Mouse (Mus musculus) gastrocnemius, adult 8-10 months (tissue): ENCODE results near the gene Bmp8b. TPM values are rescaled to one million over a fixed set of nuclear protein-coding genes. Genes with fewer than 3 reads are reported as not detected.
"Not testable (repeated sequence)": the region's sequence is repeated elsewhere in the genome, so short reads cannot be mapped to it uniquely, and the experiment has no call there.

Experiments
- DNase-seq, 2 experiments: peaks; one replicate each; pipeline ENCODE4 v3.0.0; 2022; ENCODE audit warnings: low spot score in 2 of 2
- total RNA-seq, 4 experiments: library from RNA; stranded (reverse); gene quantifications; 2 replicates each; pipeline ENCODE4 v1.2.4; 2022

The Bmp8b gene
- total RNA-seq, result not detected

- DNase-seq, result no peak
Observed at GRCm38 (mm10) chr4:123104651-123105450, at the start of gene Bmp8b. Gene Bmp8b (plus strand): TSS chr4:123105165.

DNA sequence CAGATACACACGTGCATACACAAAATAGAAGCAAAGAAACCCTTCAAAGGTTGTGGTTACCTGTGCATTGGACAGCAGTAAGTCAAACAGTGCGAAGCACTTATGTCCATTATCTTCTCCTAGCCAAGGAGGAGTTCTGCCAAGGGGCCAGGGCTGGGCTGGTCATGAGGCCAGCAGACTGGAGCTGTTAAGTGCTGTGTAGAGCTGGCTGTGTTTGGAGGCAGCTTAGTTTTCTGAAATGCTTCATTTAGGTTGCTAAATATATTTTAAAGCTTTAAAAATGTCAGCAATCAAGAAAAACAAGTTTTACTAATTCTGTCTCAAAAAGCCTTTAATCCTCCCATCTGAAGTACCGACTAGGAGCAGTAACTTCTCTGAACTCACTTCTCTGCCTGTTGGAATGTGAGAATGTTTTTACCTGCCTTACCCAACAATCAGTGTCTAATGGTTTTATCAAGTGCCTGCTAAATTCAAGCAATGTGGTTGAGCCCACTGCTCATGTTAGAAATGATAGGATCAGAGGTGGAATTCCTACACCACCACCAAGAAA, 48.3 kb upstream of the Bmp8b start:
- DNase-seq, result no peak

DNA sequence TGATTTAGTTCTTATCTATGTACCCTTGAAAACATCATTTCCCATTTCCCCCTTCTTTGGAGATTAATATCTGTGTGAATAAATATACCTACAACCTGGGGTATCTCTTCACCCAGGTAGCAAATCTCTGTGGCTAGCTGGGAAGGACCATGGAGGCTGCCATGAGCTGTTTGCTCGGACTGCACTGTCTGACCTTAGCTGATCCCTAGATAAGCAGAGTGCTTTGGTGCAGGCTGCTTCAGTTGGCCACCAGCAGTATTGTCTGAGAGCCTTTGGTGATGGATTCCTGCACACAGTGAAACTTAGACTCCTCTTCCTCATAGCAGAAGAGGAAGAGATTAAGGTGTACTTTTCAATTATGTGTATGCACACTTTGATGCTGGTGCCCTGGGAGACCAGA, 47.0 kb upstream of the Bmp8b start:
- DNase-seq, result no peak

- DNase-seq, result no peak
Observed at GRCm38 (mm10) chr4:123061744-123062143, 43.2 kb upstream of the Bmp8b start.

DNA sequence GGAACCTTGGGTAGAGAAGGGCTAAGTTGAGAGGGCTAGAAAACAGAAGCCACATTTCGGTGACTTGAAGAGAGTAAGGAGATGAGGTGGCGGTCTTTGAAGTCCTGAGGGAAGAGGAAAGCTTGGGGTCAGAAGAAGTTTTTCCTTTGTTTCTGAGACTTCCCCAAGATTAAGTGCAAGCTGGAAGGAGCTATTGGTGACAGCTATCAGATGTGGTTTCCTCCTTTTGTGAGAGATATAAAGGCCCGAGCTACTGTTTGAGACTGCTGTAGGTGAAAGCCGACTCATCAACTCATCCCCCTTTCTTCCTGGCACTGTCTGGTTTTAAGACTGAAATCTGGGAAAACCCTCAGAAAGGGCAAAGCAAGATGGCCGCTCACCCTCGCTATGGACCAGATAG, 36.3 kb upstream of the Bmp8b start:
- no peak for DNase-seq

- no peak for DNase-seq
Observed at GRCm38 (mm10) chr4:123071266-123071966, 33.5 kb upstream of the Bmp8b start.

GRCm38 (mm10) chr4:123076928-123077327, 28.0 kb upstream of the Bmp8b start:
- no peak for DNase-seq

GRCm38 (mm10) chr4:123078231-123078630, 26.7 kb upstream of the Bmp8b start:
- DNase-seq, result no peak

DNA sequence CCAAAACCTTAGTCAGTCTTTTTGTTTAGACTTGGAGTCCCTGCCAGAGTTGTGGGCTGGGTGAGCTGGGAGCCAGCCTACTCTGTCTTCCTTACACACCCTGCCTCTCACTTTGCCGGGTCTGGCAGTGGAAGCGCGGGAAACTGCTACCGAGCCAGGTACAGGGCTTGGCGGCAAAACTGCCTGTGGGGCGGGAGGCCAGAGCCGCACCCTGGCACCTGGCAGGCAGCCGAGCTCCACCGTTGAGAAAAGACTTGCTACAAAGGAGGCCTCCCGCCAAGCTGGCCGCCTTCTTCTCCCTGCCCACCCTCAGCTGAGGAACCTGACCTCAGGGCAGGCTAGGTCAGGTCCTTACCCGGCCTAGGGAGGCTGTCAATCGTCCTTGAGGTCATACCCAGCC, 24.2 kb upstream of the Bmp8b start:
- DNase-seq, result no peak

DNA sequence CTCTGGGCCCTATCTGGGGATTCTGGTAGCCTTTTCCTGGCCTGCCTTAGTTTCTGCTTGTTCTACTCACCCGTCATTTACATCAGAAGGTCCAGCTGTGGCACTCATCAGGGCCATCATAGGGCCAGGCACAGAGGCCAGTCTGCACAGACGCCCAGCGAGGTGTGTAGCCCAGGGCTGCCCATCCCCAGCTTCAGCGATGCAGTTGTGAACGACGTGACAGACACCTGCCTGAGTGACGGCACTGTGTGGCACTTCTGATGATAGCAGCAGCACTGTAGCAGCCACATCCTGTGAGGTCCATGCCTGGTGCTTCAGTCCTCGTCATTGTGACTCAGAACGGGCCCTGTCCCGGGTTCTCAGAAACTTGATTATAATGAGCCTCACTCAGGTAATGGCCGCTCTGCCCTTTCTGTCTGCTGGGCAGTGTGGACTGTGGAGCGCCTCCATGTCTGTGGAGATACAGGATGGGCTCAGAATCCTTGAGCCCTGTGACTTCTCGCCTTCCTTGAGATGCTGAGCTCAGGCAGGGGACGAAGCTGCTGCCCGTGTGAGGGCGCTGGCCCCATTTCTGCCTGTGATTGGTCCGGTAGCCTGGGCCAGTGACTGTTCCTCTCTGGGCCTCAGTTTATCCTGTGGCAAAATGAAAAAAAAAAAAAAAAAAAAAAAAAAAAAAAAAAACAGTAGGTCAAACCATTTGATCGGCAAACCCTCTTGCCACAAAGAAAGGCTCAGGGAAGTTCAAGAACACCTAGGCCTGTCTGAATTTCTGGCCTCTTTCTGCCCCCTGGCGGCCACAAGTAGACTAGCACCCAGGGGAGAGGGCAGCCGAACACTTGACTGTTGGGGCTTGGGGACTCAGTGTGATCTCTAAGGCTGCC, 22.4 kb upstream of the Bmp8b start:
- DNase-seq, result no peak

GRCm38 (mm10) chr4:123083323-123083902, 21.6 kb upstream of the Bmp8b start:
- no peak for DNase-seq

DNA sequence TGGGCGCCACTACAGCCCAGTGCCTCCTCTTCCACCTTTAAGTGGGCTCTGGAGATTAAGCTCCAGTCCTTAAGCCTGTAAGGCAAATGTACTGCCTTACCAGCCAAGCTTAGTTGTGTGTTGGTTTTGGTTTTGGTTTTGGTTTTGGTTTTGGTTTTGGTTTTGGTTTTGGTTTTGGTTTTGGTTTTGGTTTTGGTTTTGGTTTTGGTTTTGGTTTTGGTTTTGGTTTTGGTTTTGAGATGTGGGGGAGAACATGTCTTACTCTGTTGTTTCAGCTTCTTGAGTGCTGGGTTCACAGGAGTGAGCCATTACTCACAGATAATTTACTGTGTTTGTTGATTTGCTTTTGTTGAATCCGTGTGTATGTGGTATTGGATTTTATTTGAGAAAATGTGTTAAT, 19.7 kb upstream of the Bmp8b start:
- no peak for DNase-seq

- no peak for DNase-seq
Observed at GRCm38 (mm10) chr4:123086381-123086780, 18.6 kb upstream of the Bmp8b start.

DNA sequence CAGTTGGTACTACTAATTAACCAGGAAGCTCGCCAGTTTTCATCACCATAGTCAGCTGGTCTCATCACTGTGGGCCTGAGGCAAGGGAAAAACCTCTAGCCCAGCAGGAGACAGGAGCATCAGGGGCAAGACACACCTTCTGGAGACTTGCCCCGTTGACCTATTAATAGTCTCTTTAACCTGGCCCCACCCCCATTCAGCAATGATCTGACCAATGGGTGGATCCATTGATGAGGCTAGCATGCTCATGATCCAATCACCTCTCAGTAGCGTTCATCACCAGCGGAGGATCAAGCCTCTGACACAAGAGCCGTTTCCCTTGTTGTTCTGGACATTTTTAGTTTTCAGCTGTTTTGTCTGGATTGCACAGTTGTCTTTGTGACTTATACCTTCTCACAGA, 12.3 kb upstream of the Bmp8b start:
- DNase-seq, result no peak

DNA sequence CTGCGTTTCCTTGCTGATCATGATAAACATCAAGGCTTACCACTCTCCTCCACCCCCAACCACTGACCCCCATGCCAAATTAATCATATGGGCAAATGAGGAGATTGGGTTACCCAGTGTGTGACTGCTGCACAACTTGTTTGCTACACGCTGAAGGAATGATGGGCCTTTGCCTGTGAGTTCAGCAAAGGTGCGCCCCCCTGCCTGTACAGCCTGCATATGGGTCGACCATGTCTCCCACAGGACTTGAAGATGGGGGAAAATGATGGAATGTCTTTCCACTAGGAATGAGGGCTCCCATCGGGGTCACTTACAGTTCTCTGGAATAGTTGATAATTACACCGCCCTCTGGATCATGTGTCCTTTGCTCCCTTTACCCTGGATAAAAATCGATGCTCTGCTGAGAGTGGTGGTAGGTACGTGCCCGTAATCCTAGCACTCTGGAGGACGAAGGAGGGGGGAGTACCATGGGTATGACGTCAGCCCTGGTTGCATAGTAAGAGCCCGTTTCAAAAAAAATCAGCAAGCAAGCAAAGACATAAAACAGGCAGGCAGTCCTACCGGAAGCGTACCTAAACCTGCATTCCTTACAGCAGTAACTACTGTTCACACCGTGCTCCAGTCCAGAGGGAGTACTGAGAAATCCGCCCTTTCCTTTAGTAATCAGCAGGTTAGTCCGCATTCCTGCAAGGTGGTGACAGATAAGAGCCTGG, 11.7 kb upstream of the Bmp8b start:
- DNase-seq, result no peak

DNA sequence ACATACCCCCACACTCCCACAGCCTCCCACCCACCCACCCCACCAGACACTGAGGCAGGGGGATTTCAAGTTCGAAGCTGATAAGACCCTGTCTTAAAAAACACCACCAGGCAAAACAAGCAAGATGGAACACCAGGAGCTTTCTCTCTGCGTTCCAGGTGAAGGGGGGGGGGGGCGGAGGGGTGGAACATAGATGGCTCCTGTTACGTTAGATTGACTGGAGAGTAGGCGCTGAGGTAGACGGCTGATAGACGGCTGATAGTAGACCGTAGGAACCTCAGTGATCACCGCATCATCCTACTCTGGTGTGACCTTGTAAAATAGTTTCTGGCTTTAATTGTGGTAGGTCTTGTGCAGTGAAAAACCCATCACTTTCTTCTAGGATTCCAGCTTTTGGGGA, 11.1 kb upstream of the Bmp8b start:
- DNase-seq, result no peak

- DNase-seq, result no peak
Observed at GRCm38 (mm10) chr4:123105451-123105790, 456 bp downstream of the Bmp8b start.

DNA sequence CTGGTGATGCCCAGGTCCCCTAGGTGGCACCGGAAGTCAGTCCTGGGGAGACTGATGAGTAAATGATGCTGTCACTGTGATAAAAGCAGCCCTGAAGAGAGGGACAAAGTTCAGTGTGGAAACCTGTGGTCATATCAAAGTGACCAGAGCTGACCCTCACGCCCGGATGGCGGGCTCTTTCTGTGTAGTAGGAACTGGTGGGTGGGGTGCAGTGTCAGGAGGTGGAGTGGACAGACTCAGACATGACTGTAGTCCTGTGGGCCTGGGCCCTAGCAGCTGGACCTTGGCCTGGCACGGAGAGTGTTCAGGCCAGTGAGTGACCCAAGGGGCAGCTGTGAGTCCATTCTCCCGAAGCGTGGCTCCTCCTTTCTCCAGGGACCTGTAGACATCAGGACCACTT, 964 bp downstream of the Bmp8b start:
- DNase-seq, result not testable (repeated sequence)

GRCm38 (mm10) chr4:123106864-123107263, 1.9 kb downstream of the Bmp8b start:
- DNase-seq, result no peak

GRCm38 (mm10) chr4:123108056-123108455, 3.1 kb downstream of the Bmp8b start:
- no peak for DNase-seq

DNA sequence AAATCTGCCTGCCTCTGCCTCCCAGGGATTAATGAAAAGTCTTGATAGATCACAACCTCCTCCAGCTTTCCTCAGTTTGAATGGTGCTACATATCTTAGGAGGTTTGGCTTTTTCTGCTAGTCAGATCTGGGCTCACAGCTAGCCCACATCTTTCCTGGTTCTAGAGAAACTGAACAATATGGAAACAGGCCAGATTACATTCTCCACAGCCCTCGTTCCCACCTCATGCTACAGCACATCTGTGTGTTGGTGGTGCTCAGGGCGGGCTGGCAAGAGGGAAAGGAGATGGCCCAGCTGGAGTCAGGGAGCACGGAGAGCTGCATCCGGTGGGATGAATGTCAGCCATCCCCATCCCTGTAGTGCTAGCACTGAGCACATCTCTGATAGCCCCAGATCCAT, 5.8 kb downstream of the Bmp8b start:
- no peak for DNase-seq
